Mouse (Mus musculus) liver, adult 2 months (tissue): ENCODE data around the gene Ska3.

Source experiments
- CTCF ChIP-seq: fragments of 200-500 bp; IDR thresholded peaks from 2 replicates; pipeline ENCODE4 v1.5.1; 2011; ENCODE audit warnings: low read depth, low read length, control low read depth
- POLR2A ChIP-seq: fragments of 200-500 bp; IDR thresholded peaks from 2 replicates; pipeline ENCODE4 v1.6.1; 2011; ENCODE audit warnings: low read length, control low read depth; ENCODE audit not compliant: insufficient read depth; ENCODE audit errors: extremely low read depth

GRCm38 (mm10) chr14:57866676-57867276 is 40.8 kb upstream of the Ska3 start:
- TF ChIP-seq POLR2A (no peak), CTCF (no peak)
